Mouse (Mus musculus) midbrain, postnatal 0 days (tissue): ENCODE results near the gene Slc17a7. TPM values are rescaled to one million over a fixed set of nuclear protein-coding genes. Genes with fewer than 3 reads are reported as not detected.

Experiments used
- ATAC-seq: fragments of 200-750 bp; cut with Nextera tagmentation; 2 replicates; pipeline ENCODE4 v1.8.0; 2017; ENCODE audit warnings: moderate number of reproducible peaks, mild to moderate bottlenecking, moderate TSS enrichment, moderate library complexity; ENCODE audit not compliant: low FRiP score
- DNase-seq: peaks from one replicate; pipeline ENCODE4 v3.0.0-alpha.2; 2015; ENCODE audit warnings: low spot score
- H3K27ac ChIP-seq: fragments of 300-500 bp; sonication (generic); 2 replicates; pipeline ENCODE4 v1.5.1; 2014; ENCODE audit warnings: low read depth, mild to moderate bottlenecking, low read length, mixed read lengths
- H3K27me3 ChIP-seq: fragments of 300-500 bp; sonication (generic); 2 replicates; pipeline ENCODE4 v1.6.1; 2014; ENCODE audit warnings: low read length, control low read depth, mixed read lengths; ENCODE audit not compliant: insufficient read depth
- H3K36me3 ChIP-seq: fragments of 300-500 bp; sonication (generic); 2 replicates; pipeline ENCODE4 v1.6.1; 2014; ENCODE audit warnings: low read length, control low read depth, mixed read lengths; ENCODE audit not compliant: insufficient read depth
- H3K4me1 ChIP-seq: fragments of 300-500 bp; sonication (generic); 2 replicates; pipeline ENCODE4 v1.6.1; 2014; ENCODE audit warnings: mild to moderate bottlenecking, control low read depth, antibody characterized with exemption, low read length, mixed read lengths; ENCODE audit not compliant: insufficient read depth
- H3K4me2 ChIP-seq: fragments of 300-500 bp; sonication (generic); 2 replicates; pipeline ENCODE4 v1.6.1; 2014; ENCODE audit warnings: low read depth, mild to moderate bottlenecking, low read length, mixed read lengths; ENCODE audit not compliant: poor library complexity, severe bottlenecking
- H3K4me3 ChIP-seq: fragments of 300-500 bp; sonication (generic); 2 replicates; pipeline ENCODE4 v1.5.1; 2014; ENCODE audit warnings: low read depth, mild to moderate bottlenecking, low read length, moderate library complexity
- H3K9ac ChIP-seq: fragments of 300-500 bp; sonication (generic); replicated peaks from 2 replicates; pipeline ENCODE4 v1.6.1; 2014; ENCODE audit warnings: mild to moderate bottlenecking, low read length, moderate library complexity, mixed read lengths; ENCODE audit not compliant: poor library complexity, severe bottlenecking
- H3K9me3 ChIP-seq: fragments of 300-500 bp; sonication (generic); 2 replicates; pipeline ENCODE4 v1.6.1; 2016; ENCODE audit warnings: low read length, control low read depth
- CTCF ChIP-seq: IDR thresholded peaks from 2 replicates; pipeline ENCODE4 v1.5.1; 2016; ENCODE audit warnings: antibody characterized with exemption, mild to moderate bottlenecking
- WGBS: fragments of 180-500 bp; shearing (Covaris S2); extraction: QIAGEN DNeasy Blood & Tissue Kit; methylation state at CpG from one replicate; pipeline ENCODE4 v1.1.7; 2014; 5-methylcytosine and 5-hydroxymethylcytosine counted together
- polyA plus RNA-seq: library from polyadenylated mRNA; unstranded; fragments of >200 nt; fragmentation: Nextera tagmentation; extraction: Ambion mirVana; gene quantifications from 2 replicates; pipeline ENCODE4 v1.2.1, GENCODE M21; 2015
- total RNA-seq: library from RNA; depleted of rRNA; stranded (reverse); fragments of >200 nt; gene quantifications from 2 replicates; pipeline ENCODE4 v1.2.3, GENCODE M21; 2014

Gene Slc17a7
- total and polyA plus RNA-seq, 2 experiments from 2014 or later, result 0.95 to 2.5 TPM

DNA sequence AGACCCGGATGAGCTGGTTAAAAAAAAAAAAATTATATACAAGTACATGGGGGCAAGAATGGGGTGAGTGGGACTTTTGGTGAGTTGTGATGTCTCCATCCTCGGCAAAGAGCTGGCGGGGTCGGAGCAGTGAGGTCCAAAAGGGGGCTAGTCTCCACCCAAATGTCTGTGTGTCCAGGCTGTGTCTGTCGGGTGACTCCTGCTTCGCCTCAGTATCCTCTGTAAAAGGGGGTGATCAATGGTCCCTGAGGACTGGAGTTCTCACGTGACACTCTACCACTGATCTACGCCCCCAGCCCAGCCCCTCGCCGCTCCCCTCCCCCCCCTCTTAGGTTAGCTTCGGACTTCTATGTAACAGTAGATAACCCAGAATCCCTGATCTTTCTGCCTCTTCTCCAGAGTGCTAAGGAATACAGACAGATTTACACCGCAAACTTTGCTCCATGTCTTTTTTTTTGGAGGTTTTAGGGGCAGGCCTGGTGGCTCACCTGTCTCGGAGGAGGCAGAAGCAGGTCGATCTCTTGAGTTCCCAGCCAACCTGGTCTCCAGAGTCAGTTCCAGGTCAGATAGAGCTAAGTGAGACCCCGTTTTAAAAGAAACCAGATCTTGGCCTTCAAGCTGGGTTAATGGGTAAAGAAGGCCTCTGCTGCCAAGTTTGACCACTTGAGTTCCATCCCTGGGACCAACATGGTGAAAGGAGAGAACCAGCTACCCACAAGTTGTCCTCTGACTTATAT lies 33.8 kb upstream of the Slc17a7 start:
- Histone ChIP-seq H3K4me1 (peaks cover 6% of the 10 kb centered on the region; the same call in 1 of the 2 replicates), H3K36me3 (peaks cover 16% of the 10 kb centered on the region), H3K9ac (peak overlapping the region; percentile 71; the same call in 1 of the 2 replicates), H3K4me2 (peak overlapping the region; percentile 58), H3K9me3 (no peaks in the 10 kb centered on the region), H3K27me3 (no peaks in the 10 kb centered on the region), H3K4me3 (no peak overlapping the region), H3K27ac (0 out of 2 replicates have a peak overlapping the region, but pooled peaks have one; percentile 92)
- DNase-seq (no peak), ATAC-seq (no peak)
- WGBS, result 63% methylated on average over 15 of the region's 15 CpGs
- no peak for TF ChIP-seq CTCF

DNA sequence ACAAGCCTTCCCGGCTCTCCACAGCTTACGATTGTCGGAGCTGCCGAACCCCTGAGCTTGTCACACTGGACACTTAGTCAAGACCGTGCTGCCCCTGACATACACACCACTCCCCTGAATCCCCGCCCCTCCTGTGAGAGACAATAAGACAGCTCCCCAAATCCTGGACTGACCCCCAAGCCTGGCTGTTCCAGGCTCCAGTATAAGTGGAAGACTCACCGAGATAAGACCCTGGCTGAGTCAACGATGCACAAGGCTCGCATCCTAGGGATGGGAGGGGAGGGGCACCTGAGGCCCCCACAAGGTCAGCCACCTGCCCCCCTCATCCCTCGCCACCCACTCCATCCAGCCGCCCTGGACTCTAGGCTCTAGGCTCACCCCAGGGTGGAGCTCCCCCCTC lies 31.9 kb upstream of the Slc17a7 start:
- Histone ChIP-seq H3K27ac (no peak overlapping the region), H3K9ac (no peak overlapping the region), H3K4me2 (no peak overlapping the region), H3K27me3 (no peaks in the 10 kb centered on the region), H3K4me1 (peaks cover 6% of the 10 kb centered on the region; the same call in 1 of the 2 replicates), H3K4me3 (no peak overlapping the region), H3K36me3 (peaks cover under 1% of the 10 kb centered on the region), H3K9me3 (no peaks in the 10 kb centered on the region)
- ATAC-seq (no peak), DNase-seq (no peak)
- 80% methylated on average over 11 of the region's 11 CpGs for WGBS
- TF ChIP-seq CTCF, result no peak

DNA sequence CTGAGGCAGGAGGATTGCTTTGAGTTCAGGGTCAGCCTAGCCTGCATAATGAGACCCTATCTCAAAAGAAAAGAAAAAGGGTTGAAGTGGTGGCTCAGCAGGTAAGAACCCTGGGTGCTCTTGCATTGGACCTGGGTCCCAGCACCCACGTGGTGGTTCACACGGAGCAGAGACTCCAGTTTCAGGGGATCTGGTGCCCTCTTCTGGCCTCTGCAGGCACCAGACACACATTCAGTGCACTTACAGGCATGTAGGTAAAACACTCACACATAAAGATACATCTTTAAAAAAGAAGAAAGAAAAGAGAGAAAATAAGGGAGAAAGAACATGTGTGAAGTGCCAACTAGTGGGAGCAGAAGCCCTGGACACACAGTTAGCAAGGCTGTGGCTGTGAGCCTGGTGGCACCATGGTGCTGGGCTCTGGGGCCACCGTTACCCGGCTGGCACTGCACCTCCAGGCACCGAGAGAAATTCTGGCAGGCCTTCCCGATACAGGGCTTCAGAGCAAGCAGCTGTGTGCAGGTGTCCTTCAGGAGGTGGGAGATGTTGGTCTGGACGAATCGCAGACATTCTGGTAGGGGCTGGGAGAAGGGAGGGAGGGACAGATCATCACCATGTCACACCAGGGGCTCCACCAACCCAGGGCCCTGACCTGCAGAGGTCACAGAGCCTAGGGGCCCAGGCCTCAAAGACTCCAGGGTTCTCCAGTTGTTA lies 30.1 kb upstream of the Slc17a7 start:
- peak; percentile 12; the same call in 1 of the 2 replicates for TF ChIP-seq CTCF
- ATAC-seq, result no peak
- Histone ChIP-seq H3K9ac (no peak overlapping the region), H3K4me2 (no peak overlapping the region), H3K9me3 (no peaks in the 10 kb centered on the region), H3K4me3 (no peak overlapping the region), H3K4me1 (0 out of 2 replicates have a peak, but pooled peaks cover 3% of the 10 kb centered on the region), H3K27ac (no peak overlapping the region), H3K27me3 (no peaks in the 10 kb centered on the region), H3K36me3 (no peaks in the 10 kb centered on the region)
- 78% methylated on average over 8 of the region's 8 CpGs for WGBS
- DNase-seq, result no peak

DNA sequence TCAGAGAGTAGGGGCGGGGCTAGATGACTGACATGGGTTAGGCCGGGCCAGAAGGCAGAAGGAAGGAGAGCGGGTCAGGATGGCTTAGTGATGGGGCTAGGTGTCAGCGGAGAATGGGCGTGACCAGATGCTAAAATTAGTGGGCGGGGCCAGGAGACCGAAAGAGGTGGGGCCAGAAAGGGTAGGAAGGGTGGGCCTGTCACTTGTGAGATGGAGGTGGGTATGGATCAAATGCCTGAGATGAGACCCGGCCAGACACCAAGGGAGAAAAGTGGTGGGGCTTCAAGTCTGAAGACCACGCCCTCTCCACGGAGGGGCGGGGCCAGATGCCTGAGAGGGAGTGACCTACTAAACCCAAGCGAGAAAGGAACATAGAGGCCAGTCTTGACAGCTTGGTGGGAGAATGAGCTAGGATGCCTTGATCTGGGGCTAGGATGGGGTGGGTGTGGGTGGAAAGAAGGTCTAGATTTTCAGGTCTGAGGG lies 29.2 kb upstream of the Slc17a7 start:
- Histone ChIP-seq H3K9ac (no peak overlapping the region), H3K4me3 (no peak overlapping the region), H3K36me3 (no peaks in the 10 kb centered on the region), H3K9me3 (no peaks in the 10 kb centered on the region), H3K27me3 (no peaks in the 10 kb centered on the region), H3K4me1 (0 out of 2 replicates have a peak, but pooled peaks cover 3% of the 10 kb centered on the region), H3K27ac (no peak overlapping the region), H3K4me2 (no peak overlapping the region)
- DNase-seq, result no peak
- 9% methylated on average over 11 of the region's 12 CpGs for WGBS
- TF ChIP-seq CTCF, result no peak
- ATAC-seq, result no peak

DNA sequence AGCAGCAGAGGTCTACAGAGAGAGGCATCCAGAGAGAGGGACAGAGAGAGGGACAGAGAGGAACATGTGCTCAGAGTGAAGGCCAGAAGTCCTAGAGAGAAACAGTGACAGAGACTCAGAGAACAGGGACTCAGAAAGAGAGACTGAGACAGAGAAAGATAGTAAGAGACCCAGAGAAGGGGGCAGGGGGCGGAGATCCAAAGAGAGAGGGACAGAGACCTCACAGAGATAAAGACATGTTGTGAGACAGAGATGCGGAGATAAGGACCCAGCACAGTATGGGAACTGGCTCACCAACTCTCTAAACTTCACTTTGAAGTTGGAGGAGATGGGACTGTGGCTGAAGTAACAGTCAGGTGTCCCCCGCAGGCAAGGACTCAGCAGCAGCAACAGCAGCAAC lies 28.4 kb upstream of the Slc17a7 start:
- DNase-seq (no peak), ATAC-seq (no peak)
- H3K4me2 ChIP-seq, result peak overlapping the region; percentile 58
- no peaks in the 10 kb centered on the region for H3K4me1 ChIP-seq
- no peak for TF ChIP-seq CTCF
- H3K36me3 ChIP-seq, result no peaks in the 10 kb centered on the region
- no peak overlapping the region for H3K9ac ChIP-seq
- H3K9me3 ChIP-seq, result no peaks in the 10 kb centered on the region
- H3K27me3 ChIP-seq, result no peaks in the 10 kb centered on the region
- H3K4me3 ChIP-seq, result no peak overlapping the region
- no peak overlapping the region for H3K27ac ChIP-seq
- WGBS, result 77% methylated on average over 3 of the region's 3 CpGs
